Mouse (Mus musculus): Measurements from ENCODE around the gene Spock2. TPM values are rescaled to one million over a fixed set of nuclear protein-coding genes. Genes with fewer than 3 reads are reported as not detected.
A peak's percentile ranks its signal among the peaks of the same experiment; 100 is the strongest.

Spock2 gene
- polyA plus RNA-seq (2015; fragmentation: Nextera tagmentation; extraction: Ambion mirVana), result 99.9 and 103 TPM in 2 replicates

- peak within 1 kb of the TSS; percentile 97 for H3K27ac ChIP-seq (replicated peaks)
- H3K4me1 ChIP-seq (replicated peaks), result peaks cover 60% of the 10 kb centered on the region
- ATAC-seq (ENCODE audit: low read depth), result peak; percentile 77
- no peaks in the 10 kb centered on the region for H3K9me3 ChIP-seq
- H3K9ac ChIP-seq, result peak within 1 kb of the TSS; percentile 96
- no peaks in the 10 kb centered on the region for H3K36me3 ChIP-seq
- WGBS, result under 1% methylated on average over 22 of the region's 22 CpGs
- H3K4me2 ChIP-seq, result peak within 1 kb of the TSS; percentile 77
- H3K27me3 ChIP-seq, result no peaks in the 10 kb centered on the region
- peak within 1 kb of the TSS; percentile 84 for H3K4me3 ChIP-seq
These were observed at the start of gene Spock2 for GRCm38 (mm10) chr10:60106146-60106530. Gene Spock2 (plus strand): TSS chr10:60106219.

GRCm38 (mm10) chr10:60062173-60062572 is 43.8 kb upstream of the Spock2 start:
- no peak for ATAC-seq (ENCODE audit: low read depth)
- Histone ChIP-seq H3K9me3 (peaks cover 12% of the 10 kb centered on the region), H3K27ac (replicated peaks) (no peak overlapping the region), H3K4me1 (replicated peaks) (no peaks in the 10 kb centered on the region), H3K36me3 (peaks cover 16% of the 10 kb centered on the region; the same call in 1 of the 2 replicates), H3K4me3 (no peak overlapping the region), H3K4me2 (no peak overlapping the region), H3K9ac (no peak overlapping the region), H3K27me3 (no peaks in the 10 kb centered on the region)
- 84% methylated on average over 5 of the region's 5 CpGs for WGBS

- H3K4me2 ChIP-seq, result no peak overlapping the region
- no peak overlapping the region for H3K27ac ChIP-seq (replicated peaks)
- H3K4me1 ChIP-seq (replicated peaks), result no peaks in the 10 kb centered on the region
- H3K36me3 ChIP-seq, result 0 out of 2 replicates have a peak, but pooled peaks cover 10% of the 10 kb centered on the region
- H3K27me3 ChIP-seq, result no peaks in the 10 kb centered on the region
- no peak for ATAC-seq (ENCODE audit: low read depth)
- H3K9me3 ChIP-seq, result peaks cover 7% of the 10 kb centered on the region
- no peak overlapping the region for H3K4me3 ChIP-seq
- 52% methylated on average over 5 of the region's 5 CpGs for WGBS
- H3K9ac ChIP-seq, result no peak overlapping the region
These were observed 43.1 kb upstream of the Spock2 start for GRCm38 (mm10) chr10:60062931-60063330.

- 0 out of 2 replicates have a peak, but pooled peaks cover 10% of the 10 kb centered on the region for H3K36me3 ChIP-seq
- H3K27ac ChIP-seq (replicated peaks), result no peak overlapping the region
- ATAC-seq (ENCODE audit: low read depth), result no peak
- no peak overlapping the region for H3K4me3 ChIP-seq
- H3K9ac ChIP-seq, result no peak overlapping the region
- H3K27me3 ChIP-seq, result no peaks in the 10 kb centered on the region
- H3K9me3 ChIP-seq, result no peaks in the 10 kb centered on the region
- no peaks in the 10 kb centered on the region for H3K4me1 ChIP-seq (replicated peaks)
- WGBS, result 73% methylated on average over 3 of the region's 3 CpGs
- no peak overlapping the region for H3K4me2 ChIP-seq
These were observed 39.5 kb upstream of the Spock2 start for GRCm38 (mm10) chr10:60066524-60066923.

- Histone ChIP-seq H3K4me1 (replicated peaks) (peaks cover 21% of the 10 kb centered on the region), H3K9ac (no peak overlapping the region), H3K27me3 (no peaks in the 10 kb centered on the region), H3K9me3 (no peaks in the 10 kb centered on the region), H3K4me3 (no peak overlapping the region), H3K4me2 (no peak overlapping the region), H3K27ac (replicated peaks) (no peak overlapping the region), H3K36me3 (no peaks in the 10 kb centered on the region)
- WGBS, result 94% methylated on average over 1 of the region's 1 CpGs
- no peak for ATAC-seq (ENCODE audit: low read depth)
These were observed 30.9 kb upstream of the Spock2 start for GRCm38 (mm10) chr10:60075159-60075558.

GRCm38 (mm10) chr10:60077226-60077625 is 28.8 kb upstream of the Spock2 start:
- H3K27ac ChIP-seq (replicated peaks), result no peak overlapping the region
- no peaks in the 10 kb centered on the region for H3K27me3 ChIP-seq
- 91% methylated on average over 7 of the region's 7 CpGs for WGBS
- no peak for ATAC-seq (ENCODE audit: low read depth)
- H3K4me1 ChIP-seq (replicated peaks), result peaks cover 36% of the 10 kb centered on the region
- H3K36me3 ChIP-seq, result no peaks in the 10 kb centered on the region
- no peak overlapping the region for H3K4me2 ChIP-seq
- no peak overlapping the region for H3K9ac ChIP-seq
- no peaks in the 10 kb centered on the region for H3K9me3 ChIP-seq
- H3K4me3 ChIP-seq, result no peak overlapping the region

GRCm38 (mm10) chr10:60077736-60078560 is 28.1 kb upstream of the Spock2 start:
- Histone ChIP-seq H3K9ac (no peak overlapping the region), H3K4me3 (no peak overlapping the region), H3K4me1 (replicated peaks) (peaks cover 36% of the 10 kb centered on the region), H3K27ac (replicated peaks) (0 out of 2 replicates have a peak overlapping the region, but pooled peaks have one; percentile 57), H3K4me2 (no peak overlapping the region), H3K27me3 (no peaks in the 10 kb centered on the region), H3K36me3 (no peaks in the 10 kb centered on the region), H3K9me3 (no peaks in the 10 kb centered on the region)
- no peak for ATAC-seq (ENCODE audit: low read depth)
- WGBS, result 75% methylated on average over 18 of the region's 18 CpGs

- no peak overlapping the region for H3K4me3 ChIP-seq
- H3K4me2 ChIP-seq, result no peak overlapping the region
- H3K9me3 ChIP-seq, result no peaks in the 10 kb centered on the region
- no peak overlapping the region for H3K9ac ChIP-seq
- H3K27ac ChIP-seq (replicated peaks), result peak overlapping the region; percentile 56
- H3K27me3 ChIP-seq, result no peaks in the 10 kb centered on the region
- peaks cover 36% of the 10 kb centered on the region for H3K4me1 ChIP-seq (replicated peaks)
- ATAC-seq (ENCODE audit: low read depth), result 0 out of 2 replicates have a peak, but pooled peaks have one; percentile 25
- WGBS, result 57% methylated on average over 5 of the region's 5 CpGs
- no peaks in the 10 kb centered on the region for H3K36me3 ChIP-seq
These were observed 27.5 kb upstream of the Spock2 start for GRCm38 (mm10) chr10:60078561-60078917.

GRCm38 (mm10) chr10:60080171-60080570 is 25.8 kb upstream of the Spock2 start:
- Histone ChIP-seq H3K4me1 (replicated peaks) (peaks cover 36% of the 10 kb centered on the region), H3K27me3 (no peaks in the 10 kb centered on the region), H3K9me3 (no peaks in the 10 kb centered on the region), H3K4me2 (no peak overlapping the region), H3K4me3 (no peak overlapping the region), H3K9ac (no peak overlapping the region), H3K36me3 (no peaks in the 10 kb centered on the region), H3K27ac (replicated peaks) (peak overlapping the region; percentile 71)
- 59% methylated on average over 3 of the region's 3 CpGs for WGBS
- no peak for ATAC-seq (ENCODE audit: low read depth)

GRCm38 (mm10) chr10:60080601-60080981 is 25.4 kb upstream of the Spock2 start:
- Histone ChIP-seq H3K9ac (no peak overlapping the region), H3K27ac (replicated peaks) (peak overlapping the region; percentile 71), H3K4me1 (replicated peaks) (peaks cover 36% of the 10 kb centered on the region), H3K4me2 (no peak overlapping the region), H3K9me3 (no peaks in the 10 kb centered on the region), H3K4me3 (no peak overlapping the region), H3K36me3 (no peaks in the 10 kb centered on the region), H3K27me3 (no peaks in the 10 kb centered on the region)
- 47% methylated on average over 5 of the region's 5 CpGs for WGBS
- ATAC-seq (ENCODE audit: low read depth), result no peak

GRCm38 (mm10) chr10:60080982-60081825 is 24.8 kb upstream of the Spock2 start:
- 59% methylated on average over 21 of the region's 21 CpGs for WGBS
- Histone ChIP-seq H3K36me3 (no peaks in the 10 kb centered on the region), H3K9ac (no peak overlapping the region), H3K4me2 (no peak overlapping the region), H3K27ac (replicated peaks) (peak overlapping the region; percentile 71), H3K27me3 (no peaks in the 10 kb centered on the region), H3K4me1 (replicated peaks) (peaks cover 36% of the 10 kb centered on the region), H3K9me3 (no peaks in the 10 kb centered on the region), H3K4me3 (no peak overlapping the region)
- ATAC-seq (ENCODE audit: low read depth), result no peak

GRCm38 (mm10) chr10:60081905-60082304 is 24.1 kb upstream of the Spock2 start:
- 38% methylated on average over 5 of the region's 5 CpGs for WGBS

More at GRCm38 (mm10) chr10:60081905-60082304, 24.1 kb upstream of the Spock2 start:
- ATAC-seq (ENCODE audit: low read depth), result no peak
- Histone ChIP-seq H3K4me2 (no peak overlapping the region), H3K27me3 (no peaks in the 10 kb centered on the region), H3K4me3 (no peak overlapping the region), H3K4me1 (replicated peaks) (peaks cover 36% of the 10 kb centered on the region), H3K36me3 (no peaks in the 10 kb centered on the region), H3K27ac (replicated peaks) (peak overlapping the region; percentile 71; the same call in 1 of the 2 replicates), H3K9ac (no peak overlapping the region), H3K9me3 (no peaks in the 10 kb centered on the region)
